Mouse (Mus musculus): ENCODE measurements around the gene Scube2.

The Scube2 gene

DNA sequence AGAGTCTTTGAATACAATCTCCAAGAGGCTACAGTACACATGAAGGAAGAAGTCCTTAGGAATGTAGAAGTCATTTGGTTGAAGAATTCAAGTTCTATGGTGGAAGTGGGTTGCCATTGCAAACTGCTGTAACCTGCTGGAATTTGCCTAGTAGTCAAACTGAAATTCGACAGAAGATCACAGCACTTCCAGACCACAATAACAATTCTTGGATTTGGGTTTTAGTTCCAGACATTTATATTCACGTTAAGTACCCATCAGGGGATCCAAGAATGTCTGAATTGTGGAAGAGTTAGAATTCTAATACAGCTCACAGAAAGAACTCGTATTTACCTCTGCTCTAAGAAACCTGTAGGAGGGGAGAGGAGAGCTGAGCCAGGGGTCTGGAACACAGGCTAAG is 14.9 kb downstream of the Scube2 start:
- DNase-seq (ENCODE audit: low read depth, low spot score) = no peak

DNA sequence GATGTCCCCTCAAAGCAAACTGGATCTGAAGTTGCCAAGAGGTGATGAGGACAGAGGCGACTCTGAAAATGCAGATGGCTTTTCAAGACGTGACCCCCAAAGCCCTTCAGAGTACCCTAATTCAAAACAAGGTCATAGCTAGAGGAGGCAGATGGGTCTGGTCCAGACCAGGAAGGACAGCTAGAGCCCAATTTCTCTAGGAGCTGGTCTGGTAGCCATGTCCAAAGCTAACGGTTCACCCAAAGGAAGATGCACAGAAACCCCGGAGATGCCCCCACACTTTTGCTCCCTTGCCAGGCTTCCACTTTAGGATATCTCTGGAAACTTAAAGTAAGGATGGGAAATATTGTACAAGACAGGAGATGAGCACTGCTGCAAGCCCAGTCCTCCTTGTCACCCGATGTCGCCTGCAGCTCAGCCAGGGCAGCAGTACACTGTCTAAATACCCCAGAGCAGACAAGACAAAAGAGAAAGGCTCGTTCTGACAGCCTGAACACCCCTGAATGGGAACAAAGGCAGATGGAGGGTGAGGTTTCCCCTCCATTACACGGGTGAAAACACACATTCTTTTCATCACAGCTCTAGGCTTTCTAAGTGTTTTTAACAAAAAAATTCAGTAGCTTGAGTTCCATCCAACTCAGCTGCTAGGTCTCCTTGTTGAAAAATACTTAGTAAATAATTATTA is 15.6 kb downstream of the Scube2 start:
- DNase-seq (ENCODE audit: low read depth, low spot score) = no peak

DNA sequence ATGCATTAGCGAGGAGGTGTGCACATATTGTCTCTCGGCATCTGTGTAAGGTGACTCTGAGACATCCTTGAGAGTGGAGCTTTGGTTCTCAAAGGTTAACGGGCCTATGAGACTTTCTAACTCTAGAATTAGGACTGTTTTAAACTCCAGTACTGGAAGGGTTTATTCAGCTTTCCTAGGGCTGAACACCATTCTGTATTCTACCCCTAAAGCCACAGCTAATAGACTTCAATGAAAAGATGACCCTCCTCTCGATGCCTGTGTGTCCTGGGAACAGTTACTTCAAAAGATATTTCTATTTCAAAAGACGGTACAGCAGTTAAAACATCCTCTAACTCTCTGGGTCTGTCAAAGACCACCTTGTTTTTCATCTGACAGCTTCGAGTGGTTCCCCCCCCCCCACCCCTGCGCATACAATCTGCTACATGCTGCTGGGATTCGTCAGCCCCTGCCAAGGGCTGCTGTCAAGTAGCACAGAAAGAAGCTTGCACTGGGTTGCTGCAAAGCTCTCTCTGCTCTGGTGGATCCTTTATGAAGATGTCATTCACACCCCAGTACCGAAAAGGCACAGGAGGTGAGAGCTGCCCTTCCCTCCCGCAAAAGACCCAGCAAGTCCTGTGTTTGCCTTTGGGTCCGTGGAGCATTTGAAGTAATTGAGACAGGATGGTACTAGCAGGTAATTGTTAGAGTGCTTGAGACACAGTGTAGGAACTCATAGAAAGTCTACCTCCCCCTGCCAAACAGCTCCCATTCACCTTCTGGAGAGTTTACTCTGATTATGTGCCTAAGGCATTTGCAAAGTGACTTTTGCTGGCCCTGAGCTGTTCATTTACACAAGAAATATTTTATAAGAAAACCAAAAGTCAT is 16.4 kb downstream of the Scube2 start:
- DNase-seq (ENCODE audit: low read depth, low spot score) = no peak

DNA sequence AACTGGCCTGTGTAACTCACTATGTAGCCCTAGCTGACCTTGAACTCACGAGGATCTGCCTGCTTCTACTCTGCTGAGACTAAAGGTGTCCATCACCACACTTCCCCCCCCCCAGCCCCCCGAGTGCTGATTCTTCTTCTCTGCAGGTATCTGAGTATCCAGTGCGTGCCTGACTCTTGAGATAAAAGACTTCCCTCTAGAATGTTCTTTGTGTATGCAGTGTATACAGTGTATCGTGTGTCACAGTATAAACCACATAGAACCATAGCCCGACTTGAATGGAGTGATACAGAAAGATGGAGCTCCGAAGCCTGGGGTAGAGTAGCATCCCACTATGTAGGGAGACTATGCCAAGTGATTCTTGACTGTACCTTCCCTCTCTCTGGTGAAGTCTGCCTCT is 21.4 kb downstream of the Scube2 start:
- no peak for DNase-seq (ENCODE audit: low read depth, low spot score)

DNA sequence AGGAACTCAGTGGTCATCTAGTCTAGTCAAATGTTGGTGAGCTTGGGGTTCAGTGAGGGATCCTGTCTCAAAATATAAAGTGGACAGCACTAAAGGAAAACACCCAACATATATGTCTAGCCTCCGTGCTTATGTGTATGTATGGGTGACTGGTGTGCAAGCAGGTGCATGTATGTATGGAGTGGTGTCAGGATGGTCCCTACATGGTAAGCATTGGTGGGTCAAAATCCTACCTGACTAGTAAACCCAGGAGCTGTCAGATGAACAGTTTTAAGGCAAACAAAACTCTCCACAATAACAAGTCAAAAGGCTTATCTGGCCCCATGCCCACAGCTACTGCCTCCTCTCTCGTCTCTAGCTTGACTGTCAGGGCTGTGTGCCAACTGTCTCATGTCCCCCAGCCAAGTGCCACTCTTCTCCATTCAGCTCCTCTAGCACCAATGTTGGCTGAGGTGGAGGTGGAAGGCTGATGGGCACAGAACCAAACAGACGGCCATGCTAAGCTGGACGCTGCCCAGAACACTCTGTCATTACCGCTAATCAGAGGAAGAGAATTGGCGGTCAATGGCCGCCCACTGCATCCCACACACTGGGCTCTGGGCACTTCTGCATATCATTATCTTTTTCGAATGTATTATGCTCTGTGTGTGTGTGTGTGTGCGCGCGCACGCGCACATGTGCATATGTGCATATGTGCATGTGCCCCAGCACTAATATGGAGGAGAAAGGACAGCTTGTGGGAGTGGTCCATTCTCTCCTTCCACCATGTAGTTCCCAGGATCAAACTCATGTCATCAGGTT is 23.7 kb downstream of the Scube2 start:
- DNase-seq (ENCODE audit: low read depth, low spot score) = peak; percentile 21

DNA sequence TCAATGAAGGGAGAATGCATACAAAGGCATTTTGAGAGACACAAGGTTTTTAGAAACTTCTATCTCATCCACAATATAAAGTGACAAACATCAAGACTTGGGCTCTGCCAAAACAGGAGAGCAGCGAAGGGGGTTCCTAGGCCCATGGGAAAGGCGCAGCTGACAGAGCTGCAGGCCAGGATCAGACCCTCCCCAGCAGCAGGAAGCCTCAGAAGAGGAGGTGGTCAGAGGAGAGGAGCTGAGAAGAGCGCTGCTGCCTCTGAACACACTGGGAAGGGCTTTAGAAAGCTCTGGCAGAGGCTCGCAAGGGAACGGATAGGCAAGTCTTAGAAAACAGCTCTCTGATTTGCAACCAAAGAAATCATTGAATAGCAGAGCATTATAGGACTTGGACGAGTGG is 24.4 kb downstream of the Scube2 start:
- no peak for DNase-seq (ENCODE audit: low read depth, low spot score)

DNA sequence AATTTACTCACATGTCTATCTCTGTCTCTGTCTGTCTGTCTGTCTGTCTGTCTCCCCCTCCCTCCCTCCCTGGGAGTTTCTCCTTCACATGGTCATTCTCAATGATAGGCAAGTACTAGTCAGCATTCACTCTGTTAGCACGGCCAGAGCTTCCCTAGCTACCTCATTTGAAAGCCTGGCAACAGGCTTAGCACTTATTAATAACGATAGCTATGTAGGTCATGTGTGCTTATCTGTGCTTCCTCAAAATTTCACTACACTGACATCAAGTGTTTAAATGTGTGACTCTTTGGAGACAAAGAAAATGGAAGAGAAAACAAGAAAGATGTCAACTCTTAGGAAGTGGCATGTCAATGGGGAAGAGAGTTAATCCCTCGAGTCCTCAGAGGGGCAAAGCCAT is 26.9 kb downstream of the Scube2 start:
- no peak for DNase-seq (ENCODE audit: low read depth, low spot score)

DNA sequence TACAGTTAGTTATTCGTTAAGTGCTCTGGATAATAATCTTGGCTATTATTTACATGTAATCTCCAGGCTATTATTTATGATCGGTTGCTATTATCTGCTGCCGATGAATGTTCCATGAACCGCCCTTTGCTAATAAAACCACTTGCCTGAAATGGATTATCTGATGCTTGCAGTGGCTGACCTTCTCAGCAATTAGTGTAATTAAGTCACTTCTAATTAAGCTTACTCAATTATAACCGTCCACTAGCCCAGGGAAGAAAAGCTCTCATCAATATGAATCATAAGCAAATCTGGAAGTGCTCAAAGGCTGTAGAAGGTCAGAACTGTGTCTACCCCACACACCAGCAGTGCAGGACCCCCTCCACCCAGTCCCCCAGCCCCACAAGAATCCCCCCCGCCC is 27.8 kb downstream of the Scube2 start:
- no peak for DNase-seq (ENCODE audit: low read depth, low spot score)

DNA sequence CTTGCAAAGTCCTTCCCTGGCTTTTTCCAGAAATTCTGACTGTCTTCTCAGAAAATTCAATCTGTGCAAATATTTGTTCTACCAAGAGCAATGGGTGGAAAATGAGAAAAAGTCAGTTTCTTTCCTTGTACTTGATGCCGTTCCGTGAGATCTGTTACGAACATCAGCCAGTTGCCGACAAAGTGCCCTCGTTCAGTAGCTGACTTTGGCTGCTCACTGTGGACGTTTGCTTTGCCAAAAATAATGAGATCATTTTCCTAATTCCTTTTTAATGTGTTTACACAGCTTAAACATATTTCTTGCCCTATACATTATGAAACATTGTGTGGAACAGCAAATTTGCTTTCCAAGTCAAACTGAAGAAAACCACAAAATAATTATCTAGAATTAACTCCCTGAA is 30.6 kb downstream of the Scube2 start:
- DNase-seq (ENCODE audit: low read depth, low spot score) = no peak

DNA sequence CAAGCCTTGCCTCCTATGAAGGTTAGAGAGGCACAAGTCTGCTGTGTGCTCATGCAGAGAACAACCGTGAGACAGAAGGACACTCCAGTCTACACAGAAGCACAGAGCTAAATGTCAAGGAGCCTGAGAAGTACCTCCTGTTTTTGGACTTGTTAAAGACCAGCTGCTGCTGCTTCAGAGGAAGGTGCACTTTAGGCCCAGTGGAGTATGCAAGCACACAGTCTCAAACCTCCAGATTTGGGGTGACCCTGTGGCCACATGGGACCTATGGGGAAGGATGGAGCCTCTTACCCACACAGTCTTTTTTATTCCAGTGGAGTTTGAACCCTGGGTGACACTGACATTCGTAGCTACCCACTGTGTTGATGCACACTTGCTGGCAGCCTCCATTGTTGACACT is 34.1 kb downstream of the Scube2 start:
- no peak for DNase-seq (ENCODE audit: low read depth, low spot score)

DNA sequence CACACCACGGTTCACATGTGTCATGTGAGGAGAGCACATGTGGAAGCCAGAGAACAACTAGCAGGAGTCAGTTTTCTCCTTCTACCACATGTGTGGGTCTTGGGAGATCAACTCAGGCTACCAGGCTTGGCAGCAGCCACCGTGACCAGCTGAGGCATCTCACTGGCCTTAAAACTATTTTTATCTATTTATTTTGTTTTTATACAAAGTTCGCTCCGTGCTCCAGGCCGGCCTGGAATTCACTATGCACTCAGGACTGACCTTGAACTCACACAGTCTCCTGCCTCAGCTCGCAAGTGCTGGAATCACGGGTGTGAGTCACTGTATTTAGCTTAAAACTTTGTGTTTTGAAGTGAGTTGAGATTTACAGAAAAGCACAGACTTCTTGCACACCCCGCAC is 38.6 kb downstream of the Scube2 start:
- no peak for DNase-seq (ENCODE audit: low read depth, low spot score)

DNA sequence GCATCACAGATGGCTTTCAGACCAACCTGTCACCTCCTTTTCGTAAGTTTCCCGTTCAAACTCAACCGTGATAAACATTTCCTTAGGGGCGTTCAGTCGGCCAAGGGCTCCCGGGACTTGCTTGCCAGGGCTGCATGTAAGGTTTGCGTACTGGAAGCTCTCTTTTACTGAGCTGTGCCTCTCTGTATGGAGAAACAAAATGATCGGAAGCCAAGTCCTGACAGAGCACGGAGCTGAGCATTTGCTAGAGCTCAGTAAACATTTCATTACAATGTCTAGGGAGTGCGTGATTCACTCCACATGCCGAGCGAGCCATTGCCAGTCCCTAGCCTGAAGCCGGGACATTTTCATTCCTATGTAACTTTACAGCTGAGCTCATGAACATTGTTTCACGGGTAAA is 40.2 kb downstream of the Scube2 start:
- DNase-seq (ENCODE audit: low read depth, low spot score) = no peak

DNA sequence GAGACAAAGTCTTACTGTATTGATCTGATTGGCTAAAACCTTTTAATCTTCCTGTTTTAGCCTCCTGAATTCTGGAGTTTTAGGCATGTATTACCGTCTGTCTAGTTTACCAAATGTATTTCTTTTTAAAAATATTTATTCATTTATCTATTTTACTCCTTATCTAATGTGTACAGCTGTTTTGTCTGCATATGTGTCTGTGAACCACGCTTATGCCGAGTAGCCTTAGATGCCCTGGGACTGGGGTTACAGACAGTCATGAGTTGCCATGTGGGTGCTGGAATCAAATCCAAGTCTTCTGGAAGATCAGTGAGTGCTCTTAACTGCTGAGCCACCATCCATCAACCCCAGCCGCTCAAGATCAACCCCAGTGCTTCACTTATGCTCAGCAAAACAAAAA is 46.9 kb downstream of the Scube2 start:
- no peak for DNase-seq (ENCODE audit: low read depth, low spot score)

DNA sequence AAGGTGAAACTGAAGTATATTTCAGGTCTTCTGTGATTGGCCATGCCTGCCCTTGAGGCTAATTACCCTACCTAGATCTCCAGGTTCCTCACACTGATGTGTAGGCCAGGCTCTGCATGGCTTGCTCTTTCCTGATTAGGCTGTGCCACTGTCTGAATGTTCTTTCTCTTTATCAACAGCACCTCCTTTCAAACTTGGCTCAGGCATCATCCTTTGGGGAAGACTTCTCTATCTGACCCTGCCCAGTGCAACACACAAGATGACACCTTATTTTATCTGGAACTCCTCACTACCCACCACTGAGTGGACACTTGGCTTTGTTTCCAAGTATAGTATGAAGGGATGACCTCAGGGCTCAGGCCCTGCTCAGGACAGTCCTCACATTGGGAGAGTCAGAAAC is 47.5 kb downstream of the Scube2 start:
- no peak for DNase-seq (ENCODE audit: low read depth, low spot score)

DNA sequence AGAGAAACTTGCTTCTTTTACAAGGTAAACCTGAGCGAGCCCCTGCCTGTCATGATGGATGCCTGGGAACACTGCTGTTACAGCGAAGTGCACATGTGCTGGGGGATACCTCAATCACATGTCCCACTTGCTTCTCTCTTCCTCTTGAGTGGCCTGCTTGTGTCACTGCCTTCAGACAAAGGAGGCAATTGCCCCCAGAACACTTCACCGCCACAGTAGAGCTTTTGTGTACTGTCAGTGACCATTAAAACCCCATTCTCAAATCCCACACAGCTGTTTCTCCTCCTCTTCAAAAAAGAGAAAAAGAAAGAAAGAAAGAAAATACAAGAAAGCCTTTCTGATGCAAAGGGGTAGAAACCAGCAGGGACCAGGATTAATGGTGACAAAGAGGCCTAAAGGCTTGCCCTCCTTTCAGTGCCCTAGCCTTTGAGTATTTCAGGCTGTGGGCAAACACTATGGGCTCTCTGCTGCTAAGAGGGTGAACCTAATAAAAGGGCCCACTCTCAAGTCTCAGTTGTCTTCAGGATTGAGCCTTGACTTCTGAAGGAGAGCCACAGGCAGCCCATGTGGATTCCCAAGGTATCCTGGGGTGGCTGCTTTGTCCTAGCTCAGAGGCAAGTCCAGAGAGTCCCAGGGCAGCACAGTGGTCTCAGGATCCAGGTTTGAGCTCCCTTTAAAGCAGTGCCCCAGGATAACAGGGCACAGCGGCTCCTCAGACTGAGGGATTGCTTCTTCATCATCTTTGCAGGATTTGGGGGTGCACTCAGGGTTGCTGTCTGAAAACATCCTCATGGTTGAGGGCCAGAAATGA is 51.9 kb downstream of the Scube2 start:
- DNase-seq (ENCODE audit: low read depth, low spot score) = no peak

DNA sequence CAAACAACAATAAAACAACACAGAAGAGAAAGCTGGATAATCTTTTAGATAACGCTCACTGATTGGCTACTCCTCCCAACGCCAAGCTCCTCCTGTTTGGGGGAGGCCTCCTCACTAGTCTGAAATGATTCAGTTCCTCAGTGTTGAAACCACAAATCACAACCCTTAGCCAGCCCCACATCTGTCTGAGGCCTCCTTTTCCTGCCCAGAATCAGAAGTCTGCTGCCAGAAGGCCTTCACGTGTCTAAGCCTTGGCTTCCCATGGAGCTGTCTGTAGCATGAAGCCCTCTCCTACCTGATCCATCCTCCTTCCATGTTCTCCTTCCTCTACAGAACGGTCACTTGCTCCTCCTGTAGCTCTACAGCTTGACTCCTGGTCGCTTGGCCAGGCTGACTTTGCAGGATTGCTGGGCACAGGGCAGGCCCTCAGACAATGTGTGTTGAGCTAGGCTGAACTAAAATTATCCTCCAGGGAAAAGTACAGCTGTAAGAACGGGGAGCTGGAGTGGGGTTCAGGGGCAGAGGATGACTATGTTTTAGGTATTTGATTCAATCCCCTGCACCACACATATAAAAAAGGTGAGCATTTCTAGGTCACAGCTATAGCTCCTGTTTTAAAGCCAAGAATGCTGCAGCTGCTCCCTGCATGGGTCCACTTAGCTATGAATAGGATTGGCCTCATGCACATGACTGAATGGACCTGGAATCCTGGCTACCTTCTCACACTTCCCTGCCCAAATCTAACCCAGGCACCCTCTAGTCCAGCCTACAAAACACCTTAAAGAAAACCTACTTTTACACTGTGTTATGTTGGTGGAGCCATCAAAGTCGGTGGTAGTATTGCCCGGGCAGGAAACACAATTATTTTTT is 57.6 kb downstream of the Scube2 start:
- no peak for DNase-seq (ENCODE audit: low read depth, low spot score)

DNA sequence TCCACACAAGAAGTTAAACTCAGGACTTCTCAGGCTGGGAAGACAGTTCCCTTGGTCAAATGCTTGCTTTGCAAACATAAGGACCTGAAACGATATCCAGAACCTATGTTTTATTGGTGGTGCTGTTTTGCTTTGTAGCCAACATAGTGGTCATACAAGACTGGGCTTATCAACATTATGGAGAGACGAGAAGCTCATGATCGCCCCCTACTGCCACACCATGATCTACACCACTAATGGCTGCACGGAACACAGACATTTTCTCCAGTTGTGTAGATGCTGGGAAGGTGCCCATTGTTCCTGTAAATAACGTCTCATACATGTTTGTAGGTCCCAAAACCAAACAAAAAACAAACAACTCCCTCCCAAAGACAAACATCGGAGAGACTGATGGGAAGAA is 60.6 kb downstream of the Scube2 start:
- peak; percentile 69 for DNase-seq (ENCODE audit: low read depth, low spot score)

DNA sequence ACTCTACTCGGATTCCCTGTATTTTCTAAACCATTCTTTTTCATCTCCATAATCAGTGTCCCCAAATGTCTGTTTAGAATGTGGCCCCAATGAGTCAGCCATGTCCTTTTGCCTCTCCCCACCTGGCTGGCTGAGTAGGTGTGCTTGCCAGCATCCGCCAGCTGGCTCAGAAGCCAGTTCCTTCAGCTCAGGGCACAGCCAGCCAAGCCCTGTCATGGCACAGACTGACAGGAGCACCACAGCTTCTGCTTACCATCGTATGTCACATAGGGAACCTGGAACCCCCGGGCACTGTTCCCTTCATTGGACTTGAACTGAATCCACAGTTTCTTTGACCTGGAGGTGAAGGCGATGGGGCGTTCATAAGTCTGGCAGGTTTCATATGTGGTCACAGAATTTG is 61.1 kb downstream of the Scube2 start:
- no peak for DNase-seq (ENCODE audit: low read depth, low spot score)

DNA sequence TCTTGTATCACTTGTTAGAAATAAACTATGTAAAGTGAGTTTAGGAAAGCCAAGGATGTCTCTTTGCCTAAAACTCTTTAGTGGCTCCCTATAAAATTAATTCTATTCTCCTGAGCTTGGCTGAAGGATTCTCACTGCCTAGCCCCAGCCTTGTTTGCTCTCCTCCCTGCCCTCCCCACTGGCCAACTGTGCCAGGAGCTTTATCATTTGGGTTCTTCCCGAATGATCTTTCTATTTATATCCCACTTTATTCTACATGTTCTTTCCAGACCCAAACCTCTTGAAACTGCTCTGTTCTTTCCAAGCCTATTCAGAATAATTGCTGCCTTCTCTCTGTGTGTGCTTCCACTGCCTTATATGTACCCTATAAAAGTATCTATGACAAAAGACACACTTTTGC is 62.0 kb downstream of the Scube2 start:
- DNase-seq (ENCODE audit: low read depth, low spot score) = no peak

DNA sequence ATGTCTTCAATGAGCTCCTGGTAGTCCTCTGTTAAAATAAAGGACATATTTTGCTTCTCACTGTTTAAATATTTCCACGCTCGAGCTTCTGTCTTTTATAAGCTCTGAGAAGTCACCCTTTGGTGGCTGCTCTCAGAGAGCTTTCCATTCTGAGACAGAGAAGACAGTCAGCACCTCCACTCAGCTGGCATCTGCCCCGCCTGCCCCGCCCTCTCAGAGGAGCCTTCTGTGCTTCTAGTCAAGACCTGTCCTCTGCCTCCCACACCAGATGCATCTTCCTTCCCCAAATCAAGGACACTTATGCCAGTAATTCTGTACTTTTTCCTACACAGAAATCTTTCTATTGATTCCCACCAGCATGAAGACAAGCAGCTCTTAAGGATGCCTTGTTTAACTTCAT is 64.9 kb downstream of the Scube2 start:
- no peak for DNase-seq (ENCODE audit: low read depth, low spot score)

DNA sequence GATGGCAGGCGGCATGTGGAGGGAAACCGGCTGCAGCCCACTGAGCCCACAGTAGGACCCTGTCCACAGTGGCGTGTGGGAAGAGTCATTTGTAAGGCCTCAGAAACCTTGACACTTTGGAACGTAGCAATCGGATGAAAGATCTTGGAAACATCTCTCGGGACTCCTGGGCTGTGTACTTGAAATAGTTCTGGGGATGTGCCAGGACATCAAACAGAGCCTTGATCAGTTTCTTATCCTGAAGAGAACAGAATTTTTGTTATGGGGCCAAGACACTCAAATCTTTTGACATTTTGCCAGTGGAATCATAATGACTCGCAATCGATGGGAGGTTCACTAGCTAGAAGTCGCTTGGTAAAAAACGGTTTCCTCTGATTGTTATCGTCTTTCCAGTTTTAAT is 66.3 kb downstream of the Scube2 start:
- DNase-seq (ENCODE audit: low read depth, low spot score) = no peak

Measured in ZHBTc4 (cell line).